Mouse (Mus musculus): ENCODE measurements around the gene Ssmem1. TPM values are rescaled to one million over a fixed set of nuclear protein-coding genes. Genes with fewer than 3 reads are reported as not detected.
A peak's percentile ranks its signal among the peaks of the same experiment; 100 is the strongest.

The Ssmem1 gene
- polyA plus RNA-seq, 1 experiment = 0.05 TPM

DNA sequence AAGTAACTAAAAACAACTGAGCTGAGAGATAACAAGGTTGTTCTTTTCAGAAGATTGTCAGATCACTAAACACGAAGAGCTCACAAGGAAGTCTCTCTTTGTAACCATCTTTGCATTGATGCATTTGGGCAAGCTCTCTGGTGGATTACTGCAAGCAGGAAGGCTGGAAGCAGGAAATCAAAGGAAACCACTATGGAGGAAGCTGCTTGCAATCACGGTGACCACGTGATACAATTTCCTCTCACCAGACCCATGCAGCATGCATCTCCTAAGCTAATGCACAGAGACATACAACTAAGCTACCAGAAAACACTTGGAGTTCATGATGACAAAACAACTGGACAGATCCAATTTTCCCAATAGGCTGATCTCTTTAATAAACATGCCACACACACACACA lies 10.6 kb upstream of the Ssmem1 start:
- no peak overlapping the region for H3K4me3 ChIP-seq
- H3K27me3 ChIP-seq (ENCODE audit: control insufficient read depth, insufficient read depth, insufficient read length) = no peaks in the 10 kb centered on the region
- no peak for TF ChIP-seq TCF3 (IDR thresholded peaks at IDR 0.05; ENCODE audit: insufficient read length, low read depth)
- TF ChIP-seq SRF (IDR thresholded peaks at IDR 0.05; ENCODE audit: control insufficient read depth, insufficient read length, low read depth) = no peak
- TF ChIP-seq REST (IDR thresholded peaks at IDR 0.05; ENCODE audit: insufficient read depth, insufficient read length) = no peak
- no peak for TF ChIP-seq CEBPB (IDR thresholded peaks at IDR 0.05; ENCODE audit: insufficient read depth, poor library complexity, severe bottlenecking)
- no peak for TF ChIP-seq POLR2A (IDR thresholded peaks at IDR 0.05; ENCODE audit: insufficient read length, low read depth)
- no peak for TF ChIP-seq MYOD1 (IDR thresholded peaks at IDR 0.05; ENCODE audit: control insufficient read depth in 1 of 3, insufficient read length in 2 of 3, low read depth in 2 of 3)
- TF ChIP-seq TCF12 (IDR thresholded peaks at IDR 0.05; ENCODE audit: insufficient read depth, poor library complexity, severe bottlenecking) = no peak
- no peak for TF ChIP-seq E2F4 (IDR thresholded peaks at IDR 0.05; ENCODE audit: insufficient read depth)
- TF ChIP-seq POLR2AphosphoS2 (IDR thresholded peaks at IDR 0.05; ENCODE audit: insufficient read length, low read depth) = no peak
- TF ChIP-seq MYOG (IDR thresholded peaks at IDR 0.05; ENCODE audit: control insufficient read depth in 1 of 3, insufficient read depth in 1 of 3, insufficient read length in 2 of 3, low read depth in 2 of 3) = no peak
- TF ChIP-seq USF1 (IDR thresholded peaks at IDR 0.05; ENCODE audit: low read depth) = no peak
- TF ChIP-seq MAX (IDR thresholded peaks at IDR 0.05; ENCODE audit: low read depth) = no peak
- H3K79me2 ChIP-seq (ENCODE audit: control insufficient read depth, insufficient read depth) = no peaks in the 10 kb centered on the region
- no peak overlapping the region for H3K4me2 ChIP-seq (ENCODE audit: low read depth)
- peaks cover 69% of the 10 kb centered on the region for H3K36me3 ChIP-seq (ENCODE audit: control insufficient read depth, insufficient read depth)
- no peak overlapping the region for H3ac ChIP-seq (ENCODE audit: control insufficient read depth, insufficient read length)

DNA sequence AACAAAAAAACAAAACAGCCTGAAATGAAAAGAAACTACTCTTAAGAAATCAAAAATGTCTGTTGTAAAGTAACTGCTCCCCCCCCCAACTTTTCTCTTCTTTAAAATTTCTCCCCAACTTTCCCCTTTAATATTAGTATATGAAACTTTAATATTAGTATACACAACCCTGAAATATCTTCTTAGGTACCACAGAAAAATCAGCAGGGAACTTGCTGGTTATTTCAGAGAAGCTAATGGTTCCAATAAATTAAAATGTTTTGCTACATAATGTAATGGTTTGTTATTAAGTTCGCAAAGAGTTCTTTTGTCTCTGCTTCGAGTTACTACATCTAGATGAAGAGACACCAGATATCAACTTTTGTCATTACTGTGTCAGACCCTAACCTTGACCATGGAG lies 825 bp upstream of the Ssmem1 start:
- TF ChIP-seq REST (IDR thresholded peaks at IDR 0.05; ENCODE audit: insufficient read depth, insufficient read length) (no peak), TCF12 (IDR thresholded peaks at IDR 0.05; ENCODE audit: insufficient read depth, poor library complexity, severe bottlenecking) (no peak), POLR2AphosphoS2 (IDR thresholded peaks at IDR 0.05; ENCODE audit: insufficient read length, low read depth) (no peak), MAX (IDR thresholded peaks at IDR 0.05; ENCODE audit: low read depth) (no peak)

DNA sequence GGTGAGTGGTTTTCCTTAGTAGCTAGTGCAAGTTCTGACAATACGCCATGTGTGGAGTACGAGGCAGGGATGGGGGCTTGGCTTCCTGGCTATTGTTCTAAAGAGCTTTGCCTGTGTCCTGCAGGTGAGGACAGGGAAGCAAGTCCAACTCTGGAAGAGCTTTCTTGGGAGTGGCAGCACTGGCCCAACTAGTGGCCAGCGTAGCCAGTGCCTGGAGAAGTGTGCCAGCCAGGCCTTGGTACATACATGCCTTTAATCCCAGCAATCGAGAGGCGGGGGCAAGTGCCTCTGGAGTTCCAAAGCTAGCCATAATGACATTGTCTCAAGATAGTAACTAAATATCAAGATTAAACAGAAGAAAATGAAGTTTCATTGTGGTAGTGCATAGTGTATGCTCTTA lies 642 bp downstream of the Ssmem1 start:
- Histone ChIP-seq H3K27me3 (ENCODE audit: control insufficient read depth, insufficient read depth, insufficient read length) (no peaks in the 10 kb centered on the region), H3K36me3 (ENCODE audit: control insufficient read depth, insufficient read depth) (peaks cover 7% of the 10 kb centered on the region), H3K4me3 (peak overlapping the region; percentile 55), H3K4me2 (ENCODE audit: low read depth) (peak overlapping the region; percentile 86), H3K79me2 (ENCODE audit: control insufficient read depth, insufficient read depth) (no peaks in the 10 kb centered on the region), H3ac (ENCODE audit: control insufficient read depth, insufficient read length) (no peak overlapping the region)
- no peak for TF ChIP-seq E2F4 (IDR thresholded peaks at IDR 0.05; ENCODE audit: insufficient read depth)
- TF ChIP-seq SRF (IDR thresholded peaks at IDR 0.05; ENCODE audit: control insufficient read depth, insufficient read length, low read depth) = no peak
- TF ChIP-seq MYOG (IDR thresholded peaks at IDR 0.05; ENCODE audit: control insufficient read depth in 1 of 3, insufficient read depth in 1 of 3, insufficient read length in 2 of 3, low read depth in 2 of 3) = no peak
- no peak for TF ChIP-seq USF1 (IDR thresholded peaks at IDR 0.05; ENCODE audit: low read depth)
- no peak for TF ChIP-seq REST (IDR thresholded peaks at IDR 0.05; ENCODE audit: insufficient read depth, insufficient read length)
- TF ChIP-seq TCF3 (IDR thresholded peaks at IDR 0.05; ENCODE audit: insufficient read length, low read depth) = no peak
- no peak for TF ChIP-seq CEBPB (IDR thresholded peaks at IDR 0.05; ENCODE audit: insufficient read depth, poor library complexity, severe bottlenecking)
- TF ChIP-seq MAX (IDR thresholded peaks at IDR 0.05; ENCODE audit: low read depth) = no peak
- TF ChIP-seq TCF12 (IDR thresholded peaks at IDR 0.05; ENCODE audit: insufficient read depth, poor library complexity, severe bottlenecking) = no peak
- no peak for TF ChIP-seq POLR2AphosphoS2 (IDR thresholded peaks at IDR 0.05; ENCODE audit: insufficient read length, low read depth)
- no peak for TF ChIP-seq POLR2A (IDR thresholded peaks at IDR 0.05; ENCODE audit: insufficient read length, low read depth)
- no peak for TF ChIP-seq MYOD1 (IDR thresholded peaks at IDR 0.05; ENCODE audit: control insufficient read depth in 1 of 3, insufficient read length in 2 of 3, low read depth in 2 of 3)

More for the DNA sequence above, 825 bp upstream of the Ssmem1 start:
- Histone ChIP-seq H3K79me2 (ENCODE audit: control insufficient read depth, insufficient read depth) (no peaks in the 10 kb centered on the region), H3K4me2 (ENCODE audit: low read depth) (peak overlapping the region; percentile 71), H3ac (ENCODE audit: control insufficient read depth, insufficient read length) (peak overlapping the region; percentile 19), H3K4me3 (peak overlapping the region; percentile 55), H3K27me3 (ENCODE audit: control insufficient read depth, insufficient read depth, insufficient read length) (no peaks in the 10 kb centered on the region), H3K36me3 (ENCODE audit: control insufficient read depth, insufficient read depth) (peaks cover 21% of the 10 kb centered on the region)

DNA sequence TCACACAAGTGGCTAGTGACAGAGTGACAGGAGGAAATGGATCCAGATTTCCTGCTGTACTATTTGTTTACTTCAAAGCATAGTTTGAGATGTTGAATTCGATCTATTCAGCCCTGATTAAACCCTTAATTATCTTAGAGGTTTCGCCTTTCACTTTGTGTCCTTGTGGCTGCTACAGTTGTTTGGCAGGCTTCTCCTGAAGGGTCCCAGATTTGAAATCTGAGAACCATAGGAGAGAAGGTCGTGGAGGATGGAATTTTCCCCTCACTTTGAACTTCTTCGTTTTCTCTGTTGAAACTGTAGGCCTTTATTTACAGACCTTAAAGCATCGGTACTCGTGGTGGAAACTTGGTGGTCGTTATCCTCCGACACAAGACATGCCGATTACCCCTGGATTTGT lies 4.6 kb downstream of the Ssmem1 start:
- H3K79me2 ChIP-seq (ENCODE audit: control insufficient read depth, insufficient read depth) = no peaks in the 10 kb centered on the region
- H3K4me2 ChIP-seq (ENCODE audit: low read depth) = no peak overlapping the region
- H3K36me3 ChIP-seq (ENCODE audit: control insufficient read depth, insufficient read depth) = no peaks in the 10 kb centered on the region
- H3K27me3 ChIP-seq (ENCODE audit: control insufficient read depth, insufficient read depth, insufficient read length) = no peaks in the 10 kb centered on the region
- TF ChIP-seq POLR2A (IDR thresholded peaks at IDR 0.05; ENCODE audit: insufficient read length, low read depth) (no peak), TCF3 (IDR thresholded peaks at IDR 0.05; ENCODE audit: insufficient read length, low read depth) (no peak), MYOG (IDR thresholded peaks at IDR 0.05; ENCODE audit: control insufficient read depth in 1 of 3, insufficient read depth in 1 of 3, insufficient read length in 2 of 3, low read depth in 2 of 3) (no peak), CEBPB (IDR thresholded peaks at IDR 0.05; ENCODE audit: insufficient read depth, poor library complexity, severe bottlenecking) (no peak), POLR2AphosphoS2 (IDR thresholded peaks at IDR 0.05; ENCODE audit: insufficient read length, low read depth) (no peak)
- no peak overlapping the region for H3ac ChIP-seq (ENCODE audit: control insufficient read depth, insufficient read length)
- H3K4me3 ChIP-seq = no peak overlapping the region

DNA sequence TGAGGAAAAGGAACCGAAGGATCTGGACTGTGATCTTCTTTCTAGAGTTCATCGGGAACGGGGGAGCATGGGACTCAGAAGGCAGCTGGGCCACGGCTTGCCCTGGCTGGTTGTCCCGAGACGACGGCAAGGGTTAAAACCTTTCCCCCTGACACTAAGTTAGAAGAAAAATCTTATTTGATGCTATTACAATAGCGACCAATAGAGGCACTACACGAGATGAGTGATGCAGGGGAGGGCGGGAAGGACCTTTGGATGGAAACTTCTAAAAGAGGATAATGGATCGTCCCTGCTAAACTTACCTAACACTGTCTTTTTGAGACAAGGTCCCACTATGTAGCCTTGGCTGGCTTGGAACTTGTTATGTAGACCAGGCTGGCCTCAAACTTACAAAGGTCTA lies 10.8 kb downstream of the Ssmem1 start:
- H3K4me2 ChIP-seq (ENCODE audit: low read depth) = no peak overlapping the region
- no peaks in the 10 kb centered on the region for H3K36me3 ChIP-seq (ENCODE audit: control insufficient read depth, insufficient read depth)
- H3ac ChIP-seq (ENCODE audit: control insufficient read depth, insufficient read length) = no peak overlapping the region
- TF ChIP-seq SRF (IDR thresholded peaks at IDR 0.05; ENCODE audit: control insufficient read depth, insufficient read length, low read depth) = no peak
- no peak for TF ChIP-seq POLR2AphosphoS2 (IDR thresholded peaks at IDR 0.05; ENCODE audit: insufficient read length, low read depth)
- no peak for TF ChIP-seq POLR2A (IDR thresholded peaks at IDR 0.05; ENCODE audit: insufficient read length, low read depth)
- TF ChIP-seq MYOG (IDR thresholded peaks at IDR 0.05; ENCODE audit: control insufficient read depth in 1 of 3, insufficient read depth in 1 of 3, insufficient read length in 2 of 3, low read depth in 2 of 3) = no peak
- TF ChIP-seq USF1 (IDR thresholded peaks at IDR 0.05; ENCODE audit: low read depth) = no peak
- TF ChIP-seq CEBPB (IDR thresholded peaks at IDR 0.05; ENCODE audit: insufficient read depth, poor library complexity, severe bottlenecking) = no peak
- TF ChIP-seq TCF12 (IDR thresholded peaks at IDR 0.05; ENCODE audit: insufficient read depth, poor library complexity, severe bottlenecking) = no peak
- H3K79me2 ChIP-seq (ENCODE audit: control insufficient read depth, insufficient read depth) = no peaks in the 10 kb centered on the region
- H3K4me3 ChIP-seq = no peak overlapping the region
- H3K27me3 ChIP-seq (ENCODE audit: control insufficient read depth, insufficient read depth, insufficient read length) = no peaks in the 10 kb centered on the region
